Mouse (Mus musculus): ENCODE measurements around the gene Lcorl.

Gene Lcorl

GRCm38 (mm10) chr5:45857254-45858011, at the start of gene Lcorl:
TSS of gene Lcorl (minus strand) at chr5:45857615.
- peak; percentile 96 for DNase-seq (ENCODE audit: low read depth, low spot score)
- no peaks in the 10 kb centered on the region for H3K36me3 ChIP-seq (ENCODE audit: control insufficient read depth, insufficient read depth, low read length, poor library complexity, severe bottlenecking)
- H3K27me3 ChIP-seq (ENCODE audit: control insufficient read depth, insufficient read depth, low read length, poor library complexity, severe bottlenecking): no peaks in the 10 kb centered on the region

- Histone ChIP-seq H3K36me3 (ENCODE audit: control insufficient read depth, insufficient read depth, low read length, poor library complexity, severe bottlenecking) (no peaks in the 10 kb centered on the region), H3K27me3 (ENCODE audit: control insufficient read depth, insufficient read depth, low read length, poor library complexity, severe bottlenecking) (no peaks in the 10 kb centered on the region)
- DNase-seq (ENCODE audit: low read depth, low spot score): no peak
These were observed 47.3 kb upstream of the Lcorl start for GRCm38 (mm10) chr5:45904683-45905082.

- H3K27me3 ChIP-seq (ENCODE audit: control insufficient read depth, insufficient read depth, low read length, poor library complexity, severe bottlenecking): no peaks in the 10 kb centered on the region
- DNase-seq (ENCODE audit: low read depth, low spot score): no peak
- no peaks in the 10 kb centered on the region for H3K36me3 ChIP-seq (ENCODE audit: control insufficient read depth, insufficient read depth, low read length, poor library complexity, severe bottlenecking)
These were observed 45.8 kb upstream of the Lcorl start for GRCm38 (mm10) chr5:45903246-45903645.

GRCm38 (mm10) chr5:45895362-45895761, 37.9 kb upstream of the Lcorl start:
- DNase-seq (ENCODE audit: low read depth, low spot score): no peak
- Histone ChIP-seq H3K36me3 (ENCODE audit: control insufficient read depth, insufficient read depth, low read length, poor library complexity, severe bottlenecking) (no peaks in the 10 kb centered on the region), H3K27me3 (ENCODE audit: control insufficient read depth, insufficient read depth, low read length, poor library complexity, severe bottlenecking) (no peaks in the 10 kb centered on the region)

- no peaks in the 10 kb centered on the region for H3K36me3 ChIP-seq (ENCODE audit: control insufficient read depth, insufficient read depth, low read length, poor library complexity, severe bottlenecking)
- no peak for DNase-seq (ENCODE audit: low read depth, low spot score)
These were observed 36.3 kb upstream of the Lcorl start for GRCm38 (mm10) chr5:45893696-45894095.

GRCm38 (mm10) chr5:45876328-45876727, 18.9 kb upstream of the Lcorl start:
- no peaks in the 10 kb centered on the region for H3K36me3 ChIP-seq (ENCODE audit: control insufficient read depth, insufficient read depth, low read length, poor library complexity, severe bottlenecking)
- H3K27me3 ChIP-seq (ENCODE audit: control insufficient read depth, insufficient read depth, low read length, poor library complexity, severe bottlenecking): no peaks in the 10 kb centered on the region
- DNase-seq (ENCODE audit: low read depth, low spot score): peak; percentile 7

More at GRCm38 (mm10) chr5:45893696-45894095, 36.3 kb upstream of the Lcorl start:
- H3K27me3 ChIP-seq (ENCODE audit: control insufficient read depth, insufficient read depth, low read length, poor library complexity, severe bottlenecking): no peaks in the 10 kb centered on the region

GRCm38 (mm10) chr5:45875472-45875871, 18.1 kb upstream of the Lcorl start:
- Histone ChIP-seq H3K27me3 (ENCODE audit: control insufficient read depth, insufficient read depth, low read length, poor library complexity, severe bottlenecking) (no peaks in the 10 kb centered on the region), H3K36me3 (ENCODE audit: control insufficient read depth, insufficient read depth, low read length, poor library complexity, severe bottlenecking) (no peaks in the 10 kb centered on the region)
- DNase-seq (ENCODE audit: low read depth, low spot score): no peak

- DNase-seq (ENCODE audit: low read depth, low spot score): no peak
- Histone ChIP-seq H3K36me3 (ENCODE audit: control insufficient read depth, insufficient read depth, low read length, poor library complexity, severe bottlenecking) (no peaks in the 10 kb centered on the region), H3K27me3 (ENCODE audit: control insufficient read depth, insufficient read depth, low read length, poor library complexity, severe bottlenecking) (no peaks in the 10 kb centered on the region)
These were observed 17.0 kb upstream of the Lcorl start for GRCm38 (mm10) chr5:45874284-45875030.

- no peaks in the 10 kb centered on the region for H3K36me3 ChIP-seq (ENCODE audit: control insufficient read depth, insufficient read depth, low read length, poor library complexity, severe bottlenecking)
- H3K27me3 ChIP-seq (ENCODE audit: control insufficient read depth, insufficient read depth, low read length, poor library complexity, severe bottlenecking): no peaks in the 10 kb centered on the region
- DNase-seq (ENCODE audit: low read depth, low spot score): no peak
These were observed 953 bp upstream of the Lcorl start for GRCm38 (mm10) chr5:45858368-45858767.

GRCm38 (mm10) chr5:45856876-45857253, 550 bp downstream of the Lcorl start:
- Histone ChIP-seq H3K36me3 (ENCODE audit: control insufficient read depth, insufficient read depth, low read length, poor library complexity, severe bottlenecking) (no peaks in the 10 kb centered on the region), H3K27me3 (ENCODE audit: control insufficient read depth, insufficient read depth, low read length, poor library complexity, severe bottlenecking) (no peaks in the 10 kb centered on the region)

GRCm38 (mm10) chr5:45856303-45856821, 1.1 kb downstream of the Lcorl start:
- DNase-seq (ENCODE audit: low read depth, low spot score): peak; percentile 60
- H3K36me3 ChIP-seq (ENCODE audit: control insufficient read depth, insufficient read depth, low read length, poor library complexity, severe bottlenecking): no peaks in the 10 kb centered on the region
- H3K27me3 ChIP-seq (ENCODE audit: control insufficient read depth, insufficient read depth, low read length, poor library complexity, severe bottlenecking): no peaks in the 10 kb centered on the region

More at GRCm38 (mm10) chr5:45856876-45857253, 550 bp downstream of the Lcorl start:
- DNase-seq (ENCODE audit: low read depth, low spot score): no peak

GRCm38 (mm10) chr5:45855526-45856302, 1.7 kb downstream of the Lcorl start:
- Histone ChIP-seq H3K27me3 (ENCODE audit: control insufficient read depth, insufficient read depth, low read length, poor library complexity, severe bottlenecking) (no peaks in the 10 kb centered on the region), H3K36me3 (ENCODE audit: control insufficient read depth, insufficient read depth, low read length, poor library complexity, severe bottlenecking) (no peaks in the 10 kb centered on the region)
- peak; percentile 48 for DNase-seq (ENCODE audit: low read depth, low spot score)

- DNase-seq (ENCODE audit: low read depth, low spot score): no peak
- H3K36me3 ChIP-seq (ENCODE audit: control insufficient read depth, insufficient read depth, low read length, poor library complexity, severe bottlenecking): no peaks in the 10 kb centered on the region
These were observed 12.7 kb downstream of the Lcorl start for GRCm38 (mm10) chr5:45844723-45845122.

GRCm38 (mm10) chr5:45835131-45835530, 22.3 kb downstream of the Lcorl start:
- Histone ChIP-seq H3K27me3 (ENCODE audit: control insufficient read depth, insufficient read depth, low read length, poor library complexity, severe bottlenecking) (no peaks in the 10 kb centered on the region), H3K36me3 (ENCODE audit: control insufficient read depth, insufficient read depth, low read length, poor library complexity, severe bottlenecking) (no peaks in the 10 kb centered on the region)
- DNase-seq (ENCODE audit: low read depth, low spot score): no peak

More at GRCm38 (mm10) chr5:45844723-45845122, 12.7 kb downstream of the Lcorl start:
- H3K27me3 ChIP-seq (ENCODE audit: control insufficient read depth, insufficient read depth, low read length, poor library complexity, severe bottlenecking): no peaks in the 10 kb centered on the region
